9 mouse cellular contexts compared by ENCODE assay signal in genomic region chr9:72699702-72700101, GRCm38 (mm10). TPM values are rescaled to one million over a fixed set of nuclear protein-coding genes. Genes with fewer than 3 reads are reported as not detected.
DNase-seq lines count a peak whose midpoint lies in the region; ATAC-seq and TF ChIP-seq lines count a peak whose summit lies in the region.
"Had no signal": no experiment of that assay in that cellular context is flagged by ENCODE, and none has a peak within 500 bp of the region (broad histone marks: within the 10 kb centered on the region; RNA-seq: fewer than 3 reads in every experiment).

No protein-coding gene starts in this region.

- no peak for ATAC-seq in kidney, embryonic 14.5 days (ENCODE audit: low FRiP score, low TSS enrichment)
- peak; percentile 92 for ATAC-seq in liver, embryonic 14.5 days (ENCODE audit: insufficient read depth)
- ATAC-seq: Patski had no signal

- no peak for TF ChIP-seq POLR2A in kidney, adult 2 months (IDR thresholded peaks at IDR 0.05; ENCODE audit: low read depth, low read length)

- H3K4me2 ChIP-seq in kidney, embryonic 14.5 days (replicated peaks; ENCODE audit: low read depth, low read length) = no peak overlapping the region
- no peak overlapping the region for H3K4me2 ChIP-seq in liver, embryonic 14.5 days (ENCODE audit: low read depth)

- 21% methylated on average over 3 of the region's 3 CpGs for WGBS in kidney, adult 2 months
- WGBS in kidney, embryonic 14.5 days = 41% methylated on average over 3 of the region's 3 CpGs
- 9% methylated on average over 3 of the region's 3 CpGs for WGBS in liver, embryonic 14.5 days (ENCODE audit: insufficient replicate concordance)

- no peaks in the 10 kb centered on the region for H3K27me3 ChIP-seq in kidney, adult 2 months (replicated peaks; ENCODE audit: control insufficient read depth, insufficient read depth, low read length)
- H3K27me3 ChIP-seq in kidney, embryonic 14.5 days (ENCODE audit: control insufficient read depth, insufficient read depth, low read length) = no peaks in the 10 kb centered on the region
- H3K27me3 ChIP-seq in liver, embryonic 14.5 days (ENCODE audit: control insufficient read depth, insufficient read depth, low read length) = no peaks in the 10 kb centered on the region
- H3K27me3 ChIP-seq: Patski had no signal

- peak; percentile 65 for DNase-seq in kidney, adult 2 months
- peak; percentile 5 for DNase-seq in c-Kit-negative CD71-positive TER-119-positive erythroid progenitor cells, embryonic 14.5 days (ENCODE audit: low read depth, low spot score)
- peak; percentile 76 to 79 for DNase-seq in heart, adult 18-20 months
- DNase-seq in liver, embryonic 14.5 days (ENCODE audit: low read depth in 3 of 3, low spot score in 3 of 3) = peak; percentile 46 to 52 (median 51)
- DNase-seq in neural tube, embryonic 10.5 days (ENCODE audit: extremely low spot score, low spot score) = no peak
- DNase-seq in layer of hippocampus, adult 11-12 months (ENCODE audit: low spot score) = no peak
- no peak for DNase-seq in right cerebral cortex, adult 18-20 months

- no peaks in the 10 kb centered on the region; the same call in 1 of the 2 replicates for H3K36me3 ChIP-seq in kidney, adult 2 months (ENCODE audit: control insufficient read depth, insufficient read depth, low read length)
- peaks cover 86% of the 10 kb centered on the region for H3K36me3 ChIP-seq in kidney, embryonic 14.5 days (ENCODE audit: control insufficient read depth, insufficient read depth, low read length)
- H3K36me3 ChIP-seq in liver, embryonic 14.5 days (replicated peaks; ENCODE audit: control insufficient read depth, insufficient read depth, low read depth) = peaks cover 53% of the 10 kb centered on the region

- peaks cover 12% of the 10 kb centered on the region for H3K4me1 ChIP-seq in kidney, adult 2 months (ENCODE audit: control insufficient read depth, insufficient read depth, low read length)
- H3K4me1 ChIP-seq in kidney, embryonic 14.5 days (ENCODE audit: control insufficient read depth, insufficient read depth, low read length) = 0 out of 2 replicates have a peak, but pooled peaks cover 3% of the 10 kb centered on the region
- H3K4me1 ChIP-seq in liver, embryonic 14.5 days (replicated peaks; ENCODE audit: control insufficient read depth in 2 of 2, insufficient read depth in 2 of 2, low read length in 1 of 2) = peaks cover 18 to 25% of the 10 kb centered on the region in 2 experiments

- no peak overlapping the region for H3K4me3 ChIP-seq in kidney, adult 2 months (ENCODE audit: insufficient read depth, low read depth, low read length)
- H3K4me3 ChIP-seq in kidney, embryonic 14.5 days (ENCODE audit: low read length) = no peak overlapping the region
- no peak overlapping the region for H3K4me3 ChIP-seq in liver, embryonic 14.5 days (ENCODE audit: insufficient read depth in 1 of 2, low read depth in 2 of 2, low read length in 2 of 2)

- TF ChIP-seq EP300 in liver, embryonic 14.5 days (IDR thresholded peaks at IDR 0.05; ENCODE audit: low read depth) = 0 out of 2 replicates have a peak, but pooled peaks have one; percentile 45

- H3K27ac ChIP-seq in kidney, adult 2 months (ENCODE audit: insufficient read depth, low read depth, low read length) = no peak overlapping the region
- no peak overlapping the region for H3K27ac ChIP-seq in kidney, embryonic 14.5 days (ENCODE audit: low read depth, low read length)
- no peak overlapping the region for H3K27ac ChIP-seq in liver, embryonic 14.5 days

- H3K9ac ChIP-seq in kidney, embryonic 14.5 days (ENCODE audit: low read depth, low read length) = no peak overlapping the region
- no peak overlapping the region for H3K9ac ChIP-seq in liver, embryonic 14.5 days (replicated peaks)

- H3K9me3 ChIP-seq in kidney, embryonic 14.5 days (ENCODE audit: control insufficient read depth, low read length) = no peaks in the 10 kb centered on the region
- H3K9me3 ChIP-seq in liver, embryonic 14.5 days (ENCODE audit: control insufficient read depth, low read length) = no peaks in the 10 kb centered on the region

- TF ChIP-seq CTCF in kidney, adult 2 months (conservative IDR thresholded peaks at IDR 0.05; ENCODE audit: insufficient read depth, insufficient read length, low read depth, low read length) = no peak
- TF ChIP-seq CTCF in liver, embryonic 14.5 days (IDR thresholded peaks at IDR 0.05; ENCODE audit: low read depth) = no peak

RNA-seq across cellular contexts. Expression of gene Nedd4, which starts 37.6 kb away (rescaled TPM):
- 104 and 118 TPM in 2 replicates for polyA plus RNA-seq in kidney, adult 2 months (2012; rRNA removed)
- polyA plus RNA-seq in kidney, embryonic 14.5 days (2014; fragmentation: Nextera tagmentation; extraction: Ambion mirVana) = 448 and 806 TPM in 2 replicates
- 100 to 1,000 TPM; 343 to 345 TPM for total RNA-seq in heart, adult 18-20 months (2021)
- polyA plus RNA-seq in liver, embryonic 14.5 days (2012; rRNA removed) = 63.8 and 87.8 TPM in 2 replicates
- polyA plus RNA-seq in liver, embryonic 14.5 days (2014; fragmentation: Nextera tagmentation; extraction: Ambion mirVana) = 86.9 and 98.6 TPM in 2 replicates

Comparison
In these comparisons a context has a peak if more than half of its experiments do, and no peak if none do; other contexts are left out.
1. DNase-seq: peak in kidney, adult 2 months (single experiment), c-Kit-negative CD71-positive TER-119-positive erythroid progenitor cells, embryonic 14.5 days (single experiment), heart, adult 18-20 months (2 of 2) and liver, embryonic 14.5 days (3 of 3); none in neural tube, embryonic 10.5 days (single experiment), layer of hippocampus, adult 11-12 months (single experiment) and right cerebral cortex, adult 18-20 months (single experiment).